Comparison of ENCODE assay signal across 26 mouse cellular contexts in the genomic region with DNA sequence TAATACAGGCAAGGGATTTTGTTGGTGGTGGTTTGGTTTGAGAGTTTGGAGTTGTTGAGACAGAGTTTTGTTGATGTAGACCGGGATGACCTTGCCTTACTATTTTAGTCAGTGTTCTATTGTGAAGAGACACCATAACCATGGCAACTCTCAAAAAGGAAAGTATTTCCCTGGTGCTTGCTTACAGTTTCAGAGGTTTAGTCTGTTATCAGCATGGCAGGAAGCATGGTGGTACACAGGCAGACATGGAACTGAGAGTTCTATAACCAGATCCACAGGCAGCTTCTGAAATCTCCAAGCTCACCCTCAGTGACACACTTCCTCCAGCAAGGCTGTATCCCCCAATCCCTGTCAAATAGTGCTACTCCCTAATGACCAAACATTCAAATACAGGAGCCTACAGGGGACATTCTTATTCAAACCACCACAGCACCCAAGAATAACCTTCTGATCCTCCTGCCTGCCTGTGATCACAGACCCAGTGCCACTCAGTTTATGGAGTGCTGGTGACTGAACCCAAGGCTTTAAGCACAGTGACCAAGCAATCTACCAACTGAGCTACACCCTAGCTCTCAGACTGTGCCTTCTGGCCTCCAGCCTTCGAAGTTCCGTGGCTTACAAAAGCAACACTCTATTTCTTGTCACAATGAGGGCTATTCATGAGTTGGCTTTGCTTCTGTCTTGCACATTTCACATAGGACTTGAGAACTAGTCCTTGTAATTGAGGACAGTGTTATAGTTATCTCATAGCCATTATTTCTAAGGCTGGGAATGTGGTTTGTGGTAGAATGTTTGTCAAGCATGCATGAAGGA.
DNase-seq lines count a peak whose midpoint lies in the region; ATAC-seq and TF ChIP-seq lines count a peak whose summit lies in the region.
"Had no signal": no experiment of that assay in that cellular context is flagged by ENCODE, and none has a peak within 500 bp of the region (broad histone marks: within the 10 kb centered on the region; RNA-seq: fewer than 3 reads in every experiment).

No protein-coding gene starts in this region.

- H3K27me3 ChIP-seq in midbrain, embryonic 11.5 days (ENCODE audit: control insufficient read depth, insufficient read depth, low read length) = no peaks in the 10 kb centered on the region
- no peaks in the 10 kb centered on the region for H3K27me3 ChIP-seq in midbrain, embryonic 16.5 days (ENCODE audit: control insufficient read depth, insufficient read depth, low read depth, low read length)
- H3K27me3 ChIP-seq in CH12.LX (replicated peaks) = no peaks in the 10 kb centered on the region
- H3K27me3 ChIP-seq: hindbrain, embryonic 12.5 days; lung, embryonic 15.5 days; midbrain, embryonic 15.5 days; stomach, embryonic 15.5 days had no signal

- TF ChIP-seq POLR2A in CH12.LX (IDR thresholded peaks at IDR 0.05; ENCODE audit: low read depth, low read length) = no peak

- TF ChIP-seq CTCF in CH12.LX (conservative IDR thresholded peaks at IDR 0.05 in 1 of 2, IDR thresholded peaks at IDR 0.05 in 1 of 2; ENCODE audit: low read depth in 2 of 2, low read length in 2 of 2) = no peak

- ATAC-seq in midbrain, embryonic 11.5 days (ENCODE audit: low FRiP score) = no peak
- ATAC-seq in midbrain, embryonic 16.5 days = no peak
- ATAC-seq: forebrain, embryonic 16.5 days; midbrain, embryonic 15.5 days had no signal

- dilution Hi-C loops in CH12.LX (cut with MboI; ENCODE audit: extremely low pct_ligation_motif_present, extremely low pct_unique_long_range_greater_than_20kb, low sequenced_read_pairs) = no loop called here

- no peak overlapping the region for H3K9ac ChIP-seq in midbrain, embryonic 11.5 days (ENCODE audit: low read length)
- H3K9ac ChIP-seq in midbrain, embryonic 16.5 days (ENCODE audit: low read depth, low read length) = no peak overlapping the region
- no peak overlapping the region for H3K9ac ChIP-seq in CH12.LX (ENCODE audit: insufficient read depth, low read depth)
- H3K9ac ChIP-seq: hindbrain, embryonic 12.5 days; liver, embryonic 14.5 days; lung, embryonic 15.5 days; midbrain, embryonic 15.5 days; stomach, embryonic 15.5 days had no signal

- H3K79me2 ChIP-seq in CH12.LX (replicated peaks; ENCODE audit: control insufficient read depth, extremely low read depth, insufficient read depth, poor library complexity, severe bottlenecking) = no peaks in the 10 kb centered on the region

- TF ChIP-seq RAD21 in CH12.LX (IDR thresholded peaks at IDR 0.05; ENCODE audit: low read depth, low read length) = no peak

- no peaks in the 10 kb centered on the region for H3K9me3 ChIP-seq in midbrain, embryonic 11.5 days (ENCODE audit: control insufficient read depth, low read length)
- H3K9me3 ChIP-seq in midbrain, embryonic 16.5 days (replicated peaks; ENCODE audit: control insufficient read depth, low read length, poor library complexity, severe bottlenecking) = no peaks in the 10 kb centered on the region
- no peaks in the 10 kb centered on the region for H3K9me3 ChIP-seq in CH12.LX (replicated peaks; ENCODE audit: low read length)
- H3K9me3 ChIP-seq: G1E; hindbrain, embryonic 12.5 days; lung, embryonic 15.5 days; midbrain, embryonic 15.5 days; stomach, embryonic 15.5 days had no signal

- DNase-seq in midbrain, embryonic 11.5 days (ENCODE audit: low spot score, missing footprints) = peak; percentile 56
- DNase-seq in CH12.LX (ENCODE audit: extremely low read depth) = peak; percentile 31
- DNase-seq in induced T-regulatory cell, adult 2 months (ENCODE audit: low read depth) = peak; percentile 45
- peak; percentile 25 for DNase-seq in testis, postnatal 10 days (ENCODE audit: low spot score)
- DNase-seq in T-cell, adult 2 months (ENCODE audit: low spot score) = no peak
- no peak for DNase-seq in gastrocnemius, postnatal 4 days (ENCODE audit: low spot score in 2 of 2)
- DNase-seq: adrenal gland, adult 8-10 months; cerebellum, adult 9-11 months; embryo, embryonic 11 days; gastrocnemius, postnatal 36 days; heart, postnatal 14 days; kidney, adult 9 months; kidney, postnatal 36 days; right cerebral cortex, postnatal 14 days; spleen, adult 18-20 months; thymus, postnatal 36 days had no signal

- H3K4me3 ChIP-seq in midbrain, embryonic 11.5 days (ENCODE audit: low read depth, low read length) = no peak overlapping the region
- H3K4me3 ChIP-seq in midbrain, embryonic 16.5 days (ENCODE audit: low read depth, low read length) = no peak overlapping the region
- peak overlapping the region in 1 of 3 experiments; percentile 9 for H3K4me3 ChIP-seq in CH12.LX (replicated peaks in 1 of 3; ENCODE audit: low read depth in 2 of 3, low read length in 2 of 3, poor library complexity in 1 of 3)
- H3K4me3 ChIP-seq: hindbrain, embryonic 12.5 days; lung, embryonic 15.5 days; midbrain, embryonic 15.5 days; stomach, embryonic 15.5 days had no signal

- in situ Hi-C loops in CH12.LX (cut with MboI; ENCODE audit: low pct_ligation_motif_present, low pct_unique_long_range_greater_than_20kb, low sequenced_read_pairs) = loop anchor here (5.0 kb wide), 1 partner anchor 64 kb away; no protein-coding TSS in a partner anchor

- no peak overlapping the region for H3K27ac ChIP-seq in midbrain, embryonic 11.5 days (ENCODE audit: low read depth, low read length)
- H3K27ac ChIP-seq in midbrain, embryonic 16.5 days (ENCODE audit: low read length) = no peak overlapping the region
- peak overlapping the region; percentile 34; the same call in 1 of the 2 replicates for H3K27ac ChIP-seq in CH12.LX (ENCODE audit: insufficient read depth, low read depth)
- H3K27ac ChIP-seq: hindbrain, embryonic 12.5 days; liver, embryonic 14.5 days; lung, embryonic 15.5 days; macrophage; midbrain, embryonic 15.5 days; stomach, embryonic 15.5 days had no signal

- 85% methylated on average over 3 of the region's 3 CpGs for WGBS in midbrain, embryonic 11.5 days
- WGBS in midbrain, embryonic 16.5 days = 82% methylated on average over 3 of the region's 3 CpGs

- no peaks in the 10 kb centered on the region for H3K36me3 ChIP-seq in midbrain, embryonic 11.5 days (ENCODE audit: control insufficient read depth, insufficient read depth, low read length)
- H3K36me3 ChIP-seq in midbrain, embryonic 16.5 days (ENCODE audit: control insufficient read depth, insufficient read depth, low read length) = no peaks in the 10 kb centered on the region
- H3K36me3 ChIP-seq in CH12.LX (replicated peaks in 1 of 2; ENCODE audit: control insufficient read depth in 1 of 2, insufficient read depth in 1 of 2, low read length in 1 of 2) = no peaks in the 10 kb centered on the region
- H3K36me3 ChIP-seq: G1E; hindbrain, embryonic 12.5 days; lung, embryonic 15.5 days; midbrain, embryonic 15.5 days; stomach, embryonic 15.5 days had no signal

- TF ChIP-seq EP300 in CH12.LX (IDR thresholded peaks at IDR 0.05; ENCODE audit: low read length) = 0 out of 2 replicates have a peak, but pooled peaks have one; percentile 7

- no peak overlapping the region for H3K4me2 ChIP-seq in midbrain, embryonic 11.5 days
- H3K4me2 ChIP-seq in midbrain, embryonic 16.5 days (ENCODE audit: low read length) = no peak overlapping the region
- no peak overlapping the region for H3K4me2 ChIP-seq in CH12.LX (ENCODE audit: insufficient read depth, low read depth, poor library complexity, severe bottlenecking)
- H3K4me2 ChIP-seq: heart, embryonic 11.5 days; hindbrain, embryonic 12.5 days; lung, embryonic 15.5 days; midbrain, embryonic 15.5 days; stomach, embryonic 15.5 days had no signal

- H3K4me1 ChIP-seq in midbrain, embryonic 11.5 days (ENCODE audit: control insufficient read depth, insufficient read depth, low read length) = no peaks in the 10 kb centered on the region
- no peaks in the 10 kb centered on the region for H3K4me1 ChIP-seq in midbrain, embryonic 16.5 days (ENCODE audit: control insufficient read depth, insufficient read depth, low read length)
- H3K4me1 ChIP-seq in CH12.LX (ENCODE audit: control insufficient read depth in 1 of 2, insufficient read depth in 2 of 2) = peaks cover 23 to 44% of the 10 kb centered on the region in 2 experiments
- H3K4me1 ChIP-seq: hindbrain, embryonic 12.5 days; lung, embryonic 15.5 days; midbrain, embryonic 15.5 days; stomach, embryonic 15.5 days had no signal

TF ChIP-seq in CH12.LX, 34 proteins besides CTCF, POLR2A, EP300 and RAD21:
- no peak for TF ChIP-seq BHLHE40 (IDR thresholded peaks at IDR 0.05; ENCODE audit: low read depth, low read length)
- TF ChIP-seq MEF2A (IDR thresholded peaks at IDR 0.05; ENCODE audit: borderline replicate concordance, low read depth, low read length) = peak; percentile 13; the same call in 1 of the 2 replicates
- TF ChIP-seq ELF1 (IDR thresholded peaks at IDR 0.05; ENCODE audit: low read depth, low read length) = peak; percentile 23; the same call in 1 of the 2 replicates
- TF ChIP-seq MYC (IDR thresholded peaks at IDR 0.05; ENCODE audit: low read depth, low read length) = 0 out of 2 replicates have a peak, but pooled peaks have one; percentile 42

Comparison
In these comparisons a context has a peak if more than half of its experiments do, and no peak if none do; other contexts are left out.
1. DNase-seq: peak in midbrain, embryonic 11.5 days (single experiment), CH12.LX (single experiment), induced T-regulatory cell, adult 2 months (single experiment) and testis, postnatal 10 days (single experiment); none in T-cell, adult 2 months (single experiment) and gastrocnemius, postnatal 4 days (0 of 2).